Mouse (Mus musculus) left cerebral cortex, postnatal 25 days (tissue): ENCODE measurements around the gene Lgals4. TPM values are rescaled to one million over a fixed set of nuclear protein-coding genes. Genes with fewer than 3 reads are reported as not detected.

Experiments
- DNase-seq, 2 experiments: peaks; one replicate each; pipeline ENCODE4 v3.0.0; 2022; ENCODE audit warnings: low spot score in 2 of 2, mixed read lengths in 1 of 2
- intact Hi-C: fragments of 180-260 bp; cut with DNase I; formaldehyde crosslinking; loops from one replicate; pipeline ENCODE4 v1.15.1; 2025
- total RNA-seq, 2 experiments: library from RNA; stranded (reverse); gene quantifications; 2 replicates each; pipeline ENCODE4 v1.2.3; 2021

Gene Lgals4
- total RNA-seq, 2 experiments from 2014 or later = 2.2 to 2.7 TPM

DNA sequence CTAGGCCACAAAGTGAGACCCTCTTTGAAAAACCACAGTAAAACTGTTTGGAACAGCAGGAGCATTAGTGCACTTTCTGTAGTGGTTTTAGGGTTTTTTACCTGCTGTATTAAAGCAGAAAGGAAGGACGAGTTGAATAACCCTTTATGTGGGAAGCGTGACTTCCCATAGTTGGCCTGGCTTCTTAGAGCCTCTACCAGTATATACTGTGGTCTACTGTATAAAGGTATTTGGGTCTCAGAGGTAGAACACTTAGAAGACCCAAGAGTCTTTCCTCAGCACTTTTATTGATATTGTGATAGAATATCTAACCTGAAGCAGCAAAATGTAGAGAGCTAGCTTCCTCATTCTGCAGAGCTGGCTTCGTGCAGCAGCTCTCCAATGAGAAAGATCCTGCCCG, 14.1 kb upstream of the Lgals4 start:
- intact Hi-C loops = no loop called here
- DNase-seq = no peak

DNA sequence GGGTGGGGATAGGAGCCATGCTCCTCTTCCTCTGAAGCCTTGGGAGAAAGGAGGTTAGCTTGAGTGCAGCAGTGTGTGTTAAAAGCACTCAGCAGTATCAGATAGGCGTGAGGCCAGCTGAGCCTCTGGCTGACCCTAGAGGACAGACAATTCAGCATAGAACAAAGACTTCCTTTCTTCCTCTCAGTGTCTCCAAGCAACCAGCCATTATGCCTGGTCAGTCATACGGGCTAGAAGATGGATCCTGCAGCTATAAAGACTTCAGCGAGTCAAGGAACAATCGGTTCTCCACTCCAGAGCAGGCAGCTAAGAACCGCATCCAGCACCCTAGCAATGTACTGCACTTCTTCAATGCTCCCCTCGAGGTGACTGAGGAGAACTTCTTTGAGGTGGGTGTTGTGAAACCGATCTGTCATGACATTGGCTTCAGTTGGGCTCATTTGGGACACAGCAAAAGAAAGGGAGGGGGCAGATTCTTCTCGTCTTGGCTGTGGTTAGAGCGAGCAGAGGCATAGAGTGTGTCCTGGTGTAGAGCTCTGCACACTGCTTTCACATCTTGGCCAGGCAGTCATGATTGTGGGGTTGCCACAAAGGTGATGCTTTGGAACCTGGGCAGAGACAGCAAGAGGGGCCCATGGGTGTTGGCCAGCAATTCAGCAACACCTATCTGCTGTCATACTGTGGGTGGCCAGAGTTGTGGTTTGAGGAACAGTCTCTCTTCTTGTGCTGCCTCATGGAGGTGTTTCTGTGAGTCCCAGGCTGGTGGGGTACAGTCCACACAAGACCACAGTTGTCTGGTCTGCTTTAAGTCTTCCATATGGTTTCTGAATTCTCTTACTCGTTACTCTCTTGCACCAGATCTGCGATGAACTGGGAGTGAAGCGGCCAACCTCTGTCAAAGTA, 13.0 kb upstream of the Lgals4 start:
- intact Hi-C loops = no loop called here
- peak in 1 of 2 experiments; percentile 31 for DNase-seq

DNA sequence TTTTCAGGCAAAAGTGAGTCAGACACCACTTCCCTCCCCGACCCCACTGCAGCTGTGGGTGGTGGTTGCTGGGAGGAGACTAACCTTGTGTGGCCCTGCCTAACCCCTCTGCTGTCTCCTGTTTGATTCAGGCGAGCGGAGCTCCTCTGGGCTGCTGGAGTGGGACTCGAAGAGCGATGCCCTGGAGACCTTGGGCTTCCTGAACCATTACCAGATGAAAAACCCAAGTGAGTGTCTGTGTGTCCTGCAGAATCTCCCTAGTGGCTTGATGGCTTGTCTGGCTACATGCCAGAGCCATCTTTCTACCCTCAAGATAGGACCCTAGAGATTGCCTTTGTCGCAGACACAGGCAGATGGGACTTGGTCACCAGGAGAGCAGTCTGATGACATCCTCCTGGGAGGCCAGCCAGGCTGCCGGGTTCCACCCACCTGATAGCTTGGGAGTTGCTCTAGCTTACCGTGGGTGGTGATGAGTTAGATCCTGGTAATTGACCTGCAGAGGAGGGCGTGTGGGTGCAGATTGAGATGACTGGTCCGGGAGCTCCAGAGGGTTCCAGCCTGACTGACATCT, 12.3 kb upstream of the Lgals4 start:
- DNase-seq = peak; percentile 59 to 72
- intact Hi-C loops = no loop called here

GRCm38 (mm10) chr7:28822556-28822955, 11.1 kb upstream of the Lgals4 start:
- DNase-seq = no peak
- intact Hi-C loops = no loop called here

- DNase-seq = no peak
- intact Hi-C loops = no loop called here
Observed at GRCm38 (mm10) chr7:28822993-28823903, 10.4 kb upstream of the Lgals4 start.

- intact Hi-C loops = loop anchor here (2.0 kb wide), 1 partner anchor 13 kb away; no protein-coding TSS in a partner anchor
- DNase-seq = no peak
Observed at GRCm38 (mm10) chr7:28823932-28824331, 9.7 kb upstream of the Lgals4 start.

DNA sequence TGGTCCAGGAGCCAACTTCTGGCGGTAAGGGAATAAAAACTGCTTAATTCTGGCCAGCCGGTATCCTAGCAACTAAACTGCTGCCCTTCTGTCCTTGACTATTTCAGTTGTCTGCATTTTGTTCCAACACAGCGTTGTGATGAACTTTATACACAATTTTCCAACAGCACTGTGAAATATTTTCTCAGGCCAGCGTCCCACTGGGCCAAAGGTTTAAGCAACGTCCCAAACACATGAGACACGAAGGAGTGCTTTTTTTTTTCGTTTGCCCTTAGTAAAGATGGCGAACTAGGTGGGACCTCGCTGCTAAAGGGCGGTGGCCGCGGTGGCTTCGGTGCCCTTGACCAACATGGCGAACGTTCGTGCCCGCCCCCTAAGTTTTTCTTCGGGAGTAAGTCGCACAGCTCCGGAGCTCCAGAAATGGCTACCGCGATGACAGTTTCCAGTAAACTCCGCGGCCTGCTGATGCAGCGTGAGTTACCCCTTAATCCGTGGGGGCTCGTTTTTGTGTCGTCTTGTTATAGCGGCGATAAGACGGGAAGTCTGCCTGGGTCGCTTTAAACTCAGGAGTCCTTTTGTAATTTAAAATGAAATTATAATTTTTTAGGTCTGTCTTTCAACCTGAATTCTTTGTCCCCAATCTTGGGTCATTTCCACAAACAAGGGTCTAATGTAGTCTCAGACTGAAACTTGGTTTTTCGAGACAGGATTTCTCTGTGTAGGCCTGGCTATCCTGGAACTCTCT, 8.5 kb upstream of the Lgals4 start, which contains the start of gene Ech1:
Ech1 (plus strand) TSS at position 277 of the 745 bp plus-strand sequence.
- peak; percentile 89 to 94 for DNase-seq
- intact Hi-C loops = loop anchor here (2.0 to 5.0 kb wide), 2 partner anchors 14 to 77 kb away; no protein-coding TSS in a partner anchor

GRCm38 (mm10) chr7:28825686-28826401, 7.8 kb upstream of the Lgals4 start:
- intact Hi-C loops = loop anchor here (2.0 to 5.0 kb wide), 3 partner anchors 15 to 76 kb away; no protein-coding TSS in a partner anchor
- DNase-seq = no peak

GRCm38 (mm10) chr7:28826402-28826772, 7.3 kb upstream of the Lgals4 start:
- intact Hi-C loops = loop anchor here (2.0 to 5.0 kb wide), 2 partner anchors 38 to 76 kb away; no protein-coding TSS in a partner anchor

GRCm38 (mm10) chr7:28827338-28827737, 6.3 kb upstream of the Lgals4 start:
- peak; percentile 77 to 91 for DNase-seq
- intact Hi-C loops = loop anchor here (1.0 to 5.0 kb wide), 3 partner anchors 15 to 75 kb away; no protein-coding TSS in a partner anchor

More at GRCm38 (mm10) chr7:28826402-28826772, 7.3 kb upstream of the Lgals4 start:
- no peak for DNase-seq

GRCm38 (mm10) chr7:28829821-28830220, 3.8 kb upstream of the Lgals4 start:
- intact Hi-C loops = loop anchor here (5.0 kb wide), 1 partner anchor 72 kb away; no protein-coding TSS in a partner anchor

GRCm38 (mm10) chr7:28830981-28831380, 2.7 kb upstream of the Lgals4 start:
- DNase-seq = no peak
- intact Hi-C loops = no loop called here

More at GRCm38 (mm10) chr7:28829821-28830220, 3.8 kb upstream of the Lgals4 start:
- DNase-seq = no peak

DNA sequence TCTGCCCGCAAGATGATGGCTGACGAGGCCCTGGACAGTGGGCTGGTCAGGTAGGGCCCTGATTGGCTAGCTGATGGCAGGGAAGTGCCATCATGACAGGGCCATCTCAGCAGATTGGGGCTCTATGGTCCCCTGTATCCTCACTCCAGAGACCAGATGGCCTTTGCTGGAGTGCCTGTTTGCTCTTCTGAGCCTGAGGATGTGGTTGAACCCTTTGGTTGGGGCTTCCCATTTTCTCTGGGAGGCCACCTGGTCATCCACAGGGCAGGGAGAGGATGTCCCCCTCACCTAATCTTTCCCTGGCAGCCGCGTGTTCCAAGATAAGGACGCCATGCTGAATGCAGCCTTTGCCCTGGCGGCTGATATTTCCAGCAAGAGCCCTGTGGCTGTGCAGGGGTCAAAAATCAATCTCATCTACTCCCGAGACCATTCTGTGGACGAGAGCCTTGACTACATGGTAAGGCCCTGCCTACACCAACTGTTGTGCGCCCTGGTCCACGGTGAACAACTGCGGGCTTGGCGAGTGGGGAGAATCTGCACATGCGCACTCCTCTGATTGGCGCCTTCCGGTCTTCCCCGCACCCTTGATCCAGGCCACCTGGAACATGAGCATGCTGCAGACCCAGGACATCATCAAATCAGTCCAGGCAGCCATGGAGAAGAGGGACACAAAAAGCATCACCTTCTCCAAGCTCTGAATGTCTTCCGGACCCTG, 2.1 kb upstream of the Lgals4 start:
- DNase-seq = no peak
- intact Hi-C loops = no loop called here

DNA sequence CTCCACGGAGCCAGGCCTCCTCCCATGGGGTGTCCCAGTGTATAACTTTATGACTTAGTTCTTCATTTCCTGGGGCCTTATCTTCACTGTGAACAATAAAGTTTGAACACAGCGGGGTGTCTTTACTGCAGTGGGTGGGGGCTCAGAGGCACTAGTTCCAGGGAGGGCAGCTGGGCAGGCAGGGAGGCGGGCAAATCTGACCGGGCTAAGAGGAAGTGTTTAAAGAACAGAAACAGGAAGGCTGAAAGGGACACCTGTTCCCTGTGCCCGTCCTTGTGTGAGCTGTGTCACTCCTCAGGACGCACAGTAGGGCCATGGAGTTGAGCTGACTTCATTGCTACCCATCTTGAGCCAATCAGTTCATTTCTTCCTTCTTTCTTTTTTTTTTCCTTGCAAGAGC, 1.5 kb upstream of the Lgals4 start:
- intact Hi-C loops = no loop called here
- no peak for DNase-seq

- DNase-seq = no peak
- intact Hi-C loops = no loop called here
Observed at GRCm38 (mm10) chr7:28836936-28837335, 3.3 kb downstream of the Lgals4 start.

DNA sequence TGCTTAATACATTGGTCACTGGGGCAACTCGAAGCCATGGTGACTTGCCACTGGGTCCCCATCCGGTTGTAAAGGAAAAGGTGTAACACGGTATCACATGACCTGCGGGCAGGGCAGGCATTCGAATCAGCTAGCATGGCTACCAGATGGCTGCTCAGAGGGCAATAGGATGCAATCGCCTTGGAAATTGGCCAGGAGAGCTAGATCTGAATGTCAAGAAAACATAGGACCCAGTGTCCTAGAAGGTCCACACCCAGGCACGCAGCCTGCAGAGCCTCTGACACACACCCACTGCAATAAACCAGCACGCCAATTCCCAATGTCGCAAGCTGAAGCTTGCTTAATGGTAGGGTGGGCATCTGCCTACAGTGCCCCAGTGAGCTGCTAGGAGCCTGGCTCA, 4.7 kb downstream of the Lgals4 start:
- intact Hi-C loops = no loop called here

DNA sequence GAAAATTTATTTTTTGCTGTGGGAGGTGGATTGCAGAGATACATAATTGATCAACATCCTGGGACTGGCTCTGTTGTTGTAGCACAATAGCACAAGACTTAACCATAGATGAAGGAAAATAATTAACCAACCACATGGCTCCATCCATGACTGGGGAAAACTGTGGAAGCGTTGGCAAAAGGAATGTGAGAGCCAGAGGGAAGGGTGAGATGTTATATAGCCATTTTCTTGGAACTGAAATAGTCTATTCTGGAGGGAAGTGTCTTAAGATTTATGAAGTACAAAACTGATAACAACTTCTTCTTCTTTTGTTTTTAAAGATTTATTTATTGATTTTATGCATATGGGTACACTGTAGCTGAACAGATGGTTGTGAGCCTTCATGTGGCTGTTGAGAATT, 13.6 kb downstream of the Lgals4 start:
- intact Hi-C loops = no loop called here
- DNase-seq = no peak

More for the DNA sequence above, 4.7 kb downstream of the Lgals4 start:
- no peak for DNase-seq
